Mouse (Mus musculus) left cerebral cortex, adult 11 months (tissue): ENCODE measurements around the gene Smim12.

Experiments
- DNase-seq: peaks from one replicate; pipeline ENCODE4 v3.0.0; 2022; ENCODE audit warnings: low spot score

Gene Smim12

DNA sequence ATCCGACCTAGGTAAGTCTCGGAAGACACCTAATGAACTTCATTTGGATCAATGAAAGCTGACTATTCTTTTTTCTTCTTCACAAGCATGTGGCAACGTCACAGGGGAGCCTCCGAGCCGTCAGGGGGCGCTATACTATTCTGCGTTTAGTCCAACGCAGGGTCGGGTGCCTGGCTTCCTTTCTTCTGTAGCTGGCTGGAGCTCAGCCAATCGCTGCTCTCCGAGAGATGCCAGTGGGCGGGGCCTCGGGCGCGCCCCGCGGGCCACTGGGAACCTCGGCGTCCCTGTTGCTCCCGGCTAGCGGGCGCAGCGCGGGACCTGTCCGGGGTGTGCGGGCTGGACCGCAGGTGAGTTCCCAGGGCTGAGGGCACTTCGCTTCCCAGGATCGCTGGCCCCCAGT, at the start of gene Smim12:
Gene Smim12, plus strand, starts transcription at position 233 of the 400 bp plus-strand sequence.
- DNase-seq, result peak; percentile 97

DNA sequence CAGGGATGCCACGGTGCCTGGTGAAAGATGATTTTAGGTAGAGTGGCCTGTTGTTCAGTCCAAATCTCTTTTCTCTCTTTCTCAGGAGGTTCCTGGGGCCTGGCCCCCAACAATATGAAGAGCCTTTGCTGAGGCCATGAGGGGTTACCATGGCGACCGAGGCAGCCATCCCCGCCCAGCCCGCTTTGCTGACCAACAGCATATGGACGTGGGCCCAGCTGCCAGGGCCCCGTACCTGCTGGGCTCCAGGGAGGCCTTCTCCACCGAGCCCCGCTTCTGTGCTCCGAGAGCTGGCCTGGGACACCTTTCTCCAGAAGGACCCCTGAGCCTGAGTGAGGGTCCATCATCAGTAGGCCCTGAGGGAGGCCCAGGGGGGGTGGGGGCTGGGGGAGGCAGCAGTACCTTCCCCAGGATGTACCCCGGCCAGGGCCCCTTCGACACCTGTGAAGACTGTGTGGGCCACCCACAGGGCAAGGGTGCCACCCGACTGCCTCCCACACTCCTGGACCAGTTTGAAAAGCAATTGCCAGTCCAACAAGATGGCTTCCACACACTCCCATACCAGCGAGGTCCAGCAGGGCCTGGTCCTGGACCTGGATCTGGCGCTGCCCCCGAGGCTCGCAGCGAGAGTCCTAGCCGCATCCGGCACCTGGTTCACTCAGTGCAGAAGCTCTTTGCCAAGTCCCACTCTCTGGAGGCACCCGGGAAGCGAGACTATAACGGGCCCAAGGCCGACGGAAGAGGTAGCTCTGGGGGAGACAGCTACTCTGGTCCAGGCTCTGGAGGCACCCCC, 48.9 kb upstream of the Smim12 start:
- no peak for DNase-seq

DNA sequence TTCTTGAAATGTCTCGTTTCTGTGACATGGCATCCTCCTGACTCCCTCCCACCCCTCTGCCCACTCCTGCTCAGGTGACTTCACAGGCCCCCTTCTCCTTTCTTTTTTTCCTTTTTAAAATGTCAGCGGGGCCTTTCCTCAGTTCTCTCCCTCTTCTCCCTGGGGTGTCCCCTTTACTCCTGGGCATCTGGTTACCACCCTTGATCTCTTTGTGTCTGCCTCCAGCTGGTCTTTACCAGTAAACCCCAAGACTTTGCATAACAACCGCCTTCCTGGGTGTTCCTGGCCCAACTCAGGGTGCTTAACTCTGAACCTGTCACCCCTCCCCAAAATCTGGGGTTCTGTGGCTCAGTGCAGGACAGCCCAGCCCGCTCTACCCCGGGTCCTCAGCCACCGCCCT, 45.0 kb upstream of the Smim12 start:
- DNase-seq, result no peak

DNA sequence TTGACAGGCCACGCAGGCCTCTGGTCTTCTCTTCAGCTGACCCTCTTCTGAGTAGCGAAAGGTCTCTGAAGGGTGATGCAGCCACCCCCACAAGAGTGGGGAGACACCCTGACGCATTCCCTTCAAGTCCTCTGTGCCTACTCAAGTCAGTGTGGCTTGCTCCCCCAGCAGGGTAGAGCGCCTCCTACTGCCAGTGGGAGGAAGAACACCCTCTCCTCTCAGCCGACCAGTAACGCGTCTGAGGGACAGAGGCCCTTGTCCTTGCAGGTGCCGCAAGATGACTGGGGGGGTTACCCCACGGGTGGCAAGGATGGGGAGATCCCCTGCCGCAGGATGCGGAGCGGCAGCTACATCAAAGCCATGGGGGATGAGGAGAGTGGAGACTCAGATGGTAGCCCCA, 44.2 kb upstream of the Smim12 start:
- DNase-seq, result no peak

DNA sequence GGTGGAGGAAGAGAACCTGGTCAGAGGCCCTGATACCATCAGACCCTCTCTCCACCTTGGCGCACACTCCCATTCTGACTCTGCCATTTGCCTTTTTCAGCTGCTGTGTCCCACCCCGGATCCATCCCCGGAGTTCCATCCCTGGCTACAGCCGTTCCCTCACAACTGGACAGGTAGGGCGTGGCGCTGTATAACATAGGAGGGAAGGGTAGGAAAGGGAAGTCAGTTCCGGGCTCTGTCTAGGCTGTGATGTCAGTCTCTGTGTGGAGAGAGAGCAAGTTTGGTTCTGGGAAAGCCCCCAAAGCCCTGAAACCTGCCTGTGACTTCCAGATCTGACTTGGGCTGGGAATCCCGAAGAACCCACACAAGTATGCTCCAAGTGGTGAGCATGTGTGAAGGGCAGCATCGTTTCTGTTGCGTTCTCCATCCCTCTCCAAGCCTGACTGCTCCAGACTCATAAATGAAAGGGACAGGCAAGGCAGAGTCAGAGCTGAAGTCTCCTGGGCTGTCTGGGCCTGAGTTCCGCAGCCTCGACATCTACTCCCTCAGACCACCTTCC, 43.3 kb upstream of the Smim12 start:
- no peak for DNase-seq

DNA sequence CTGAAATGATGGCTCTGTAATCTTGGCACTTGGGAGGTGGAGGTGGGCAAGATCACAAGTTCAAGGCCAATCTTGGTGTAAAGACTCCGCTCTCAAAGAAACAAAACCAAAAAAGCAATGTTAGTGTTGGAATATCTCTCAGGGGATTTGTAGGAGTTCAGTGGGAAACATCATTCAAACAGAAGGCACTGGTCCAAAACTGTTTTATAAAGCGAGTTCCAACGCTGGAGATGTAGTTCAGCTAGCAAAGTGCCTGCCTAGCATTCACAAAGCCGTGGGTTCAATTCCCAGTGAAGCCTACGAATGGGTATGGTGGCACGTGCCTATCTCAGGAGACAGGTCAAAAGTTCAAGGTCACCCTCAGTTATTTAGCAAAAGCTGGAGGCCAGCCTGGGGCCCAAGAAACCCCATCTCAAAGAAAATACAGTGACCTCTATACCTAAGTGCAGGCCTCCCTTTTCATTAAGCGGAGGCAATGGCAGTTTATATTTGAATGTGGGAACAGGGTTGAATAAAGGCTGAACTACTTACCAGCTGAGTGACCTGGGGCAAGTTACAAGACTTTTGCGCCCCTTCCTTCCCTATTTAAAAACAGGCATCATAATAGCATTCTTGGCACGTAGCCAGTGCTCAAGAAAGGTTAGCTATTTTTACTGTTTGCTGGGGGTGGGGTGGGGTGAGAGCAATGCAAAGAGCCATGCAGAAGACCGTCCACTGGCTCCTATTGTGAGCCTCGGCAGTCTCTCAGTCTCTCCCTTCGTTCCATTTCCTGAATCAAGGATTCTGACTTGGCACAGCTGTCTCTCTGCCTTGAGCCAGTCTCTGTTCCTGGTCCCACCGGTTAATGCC, 42.6 kb upstream of the Smim12 start:
- DNase-seq, result no peak

DNA sequence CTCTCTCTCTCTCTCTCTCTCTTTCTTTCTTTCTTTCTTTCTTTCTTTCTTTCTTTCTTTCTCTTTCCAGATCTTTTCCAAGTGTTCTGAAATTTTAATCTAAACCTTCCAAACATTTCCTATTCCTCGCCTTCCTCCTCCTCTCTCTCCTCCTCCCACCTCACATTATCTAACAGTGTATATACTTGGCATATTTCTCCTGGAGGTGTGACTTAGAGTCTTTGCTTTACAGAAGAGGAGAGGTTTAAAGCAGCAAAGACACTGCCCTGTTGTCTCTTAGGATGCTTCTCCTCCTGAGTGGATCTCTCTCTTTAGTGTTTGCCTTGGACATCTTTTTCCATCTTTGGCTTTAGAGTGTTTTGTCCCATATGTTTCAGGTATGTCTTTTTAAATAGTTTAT, 40.5 kb upstream of the Smim12 start:
- no peak for DNase-seq

DNA sequence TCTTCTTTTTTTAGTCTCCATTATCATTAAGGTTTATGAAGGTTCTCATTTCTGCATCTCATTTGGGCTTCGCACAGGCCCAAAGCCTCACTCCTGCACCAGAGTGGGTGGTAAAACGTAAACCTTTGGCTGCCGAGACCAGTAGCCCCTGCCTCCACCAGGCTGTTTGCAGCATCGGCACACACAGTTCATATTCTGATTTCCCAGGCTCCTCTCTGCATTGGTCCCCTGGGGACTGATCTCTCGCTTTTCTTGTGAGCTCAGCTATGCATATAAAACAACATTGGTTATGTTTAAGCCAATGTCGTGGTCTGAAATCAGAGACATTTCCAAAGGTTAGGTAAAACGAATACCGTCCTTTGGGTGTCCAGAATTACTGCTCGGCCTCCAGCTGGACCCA, 32.3 kb upstream of the Smim12 start:
- DNase-seq, result no peak

DNA sequence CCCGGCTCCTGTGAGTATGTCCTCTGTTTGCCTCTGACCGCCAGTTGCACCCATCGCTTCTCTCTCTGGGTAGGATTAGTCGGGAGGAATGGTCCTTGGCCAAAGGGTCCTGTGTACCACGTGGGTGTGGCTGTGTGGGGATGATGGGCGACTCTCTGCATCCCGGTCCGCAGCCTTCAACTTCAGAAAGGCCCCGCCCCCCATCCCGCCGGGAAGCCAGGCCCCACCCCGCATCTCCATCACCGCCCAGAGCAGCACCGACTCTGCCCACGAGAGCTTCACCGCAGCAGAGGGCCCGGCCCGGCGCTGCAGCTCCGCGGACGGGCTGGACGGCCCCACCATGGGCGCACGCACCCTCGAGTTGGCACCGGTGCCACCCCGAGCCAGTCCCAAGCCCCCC, 29.1 kb upstream of the Smim12 start:
- no peak for DNase-seq

DNA sequence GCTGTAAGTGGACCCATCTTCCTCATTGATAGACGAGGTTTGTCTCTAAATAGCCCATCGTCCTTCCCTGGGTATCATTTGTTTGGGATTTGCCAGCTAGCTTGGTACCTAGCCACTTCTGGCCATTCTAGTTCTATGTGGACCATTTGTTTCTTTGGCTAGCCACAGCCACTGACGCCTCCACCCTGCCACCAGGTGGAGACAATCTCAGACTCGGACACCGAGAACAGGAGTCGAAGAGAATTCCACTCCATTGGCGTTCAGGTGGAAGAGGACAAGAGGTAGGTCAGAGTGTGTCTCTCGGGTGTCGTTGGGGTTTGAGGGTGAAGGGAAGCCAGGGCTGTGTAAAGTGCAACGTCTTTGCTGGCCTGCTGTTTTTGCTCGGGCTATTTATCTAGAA, 28.5 kb upstream of the Smim12 start:
- no peak for DNase-seq

DNA sequence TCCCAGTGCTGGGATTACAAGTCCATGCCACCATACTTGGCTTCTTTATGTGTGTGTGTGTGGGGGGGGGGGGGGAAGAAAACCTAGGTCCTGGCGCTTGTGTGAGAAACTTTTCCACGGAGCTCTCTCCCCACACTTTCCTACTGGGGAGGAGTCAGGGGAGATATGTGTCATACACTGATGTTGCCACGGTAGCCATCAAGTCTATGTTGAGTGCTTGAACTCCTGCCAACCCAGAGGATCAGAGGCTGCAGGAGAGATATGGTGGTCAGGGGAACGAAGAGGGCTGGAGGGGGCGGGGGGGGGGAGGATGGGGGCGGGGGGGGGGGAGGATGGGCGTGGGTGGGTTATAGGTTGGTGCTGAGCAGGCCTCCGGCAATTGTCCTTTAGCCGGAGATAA, 27.8 kb upstream of the Smim12 start:
- no peak for DNase-seq

DNA sequence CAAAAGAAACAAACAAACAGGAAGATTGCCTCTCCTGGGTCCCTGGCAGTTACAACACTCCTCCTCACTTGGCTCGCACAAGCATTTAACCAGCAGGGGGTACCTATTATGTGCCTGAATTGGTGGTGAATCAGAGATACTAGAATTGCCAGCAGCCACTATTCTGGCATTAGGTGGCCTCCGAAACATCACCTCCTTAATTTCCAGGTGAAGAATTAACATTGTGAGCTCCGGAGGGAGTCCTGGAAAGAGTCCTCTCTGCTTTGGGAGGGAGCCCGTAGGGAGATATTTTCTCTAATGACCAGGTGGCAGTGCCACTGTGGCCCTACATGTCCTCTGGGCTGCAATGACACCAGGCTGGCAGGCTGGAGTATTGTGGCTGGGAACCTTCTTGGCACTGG, 27.3 kb upstream of the Smim12 start:
- DNase-seq, result no peak

DNA sequence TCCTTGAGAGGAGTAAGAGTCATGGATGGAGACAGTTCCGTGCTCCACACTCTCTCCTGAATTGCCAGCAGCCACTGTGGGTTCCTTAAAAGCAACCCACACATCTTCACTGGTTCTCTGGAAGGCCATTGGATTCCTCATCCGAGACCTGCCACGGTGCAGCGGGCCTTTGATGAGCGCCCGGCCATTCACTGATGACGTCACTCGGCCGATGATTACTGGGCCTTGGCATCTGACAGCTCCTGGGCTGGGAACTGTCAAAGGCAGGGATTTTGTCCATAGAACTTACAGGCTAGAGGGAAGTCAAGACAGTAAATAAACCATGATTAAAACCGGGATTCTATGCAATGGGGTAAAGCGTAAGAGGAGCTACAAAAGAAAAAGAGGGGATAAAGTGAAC, 26.5 kb upstream of the Smim12 start:
- DNase-seq, result no peak

DNA sequence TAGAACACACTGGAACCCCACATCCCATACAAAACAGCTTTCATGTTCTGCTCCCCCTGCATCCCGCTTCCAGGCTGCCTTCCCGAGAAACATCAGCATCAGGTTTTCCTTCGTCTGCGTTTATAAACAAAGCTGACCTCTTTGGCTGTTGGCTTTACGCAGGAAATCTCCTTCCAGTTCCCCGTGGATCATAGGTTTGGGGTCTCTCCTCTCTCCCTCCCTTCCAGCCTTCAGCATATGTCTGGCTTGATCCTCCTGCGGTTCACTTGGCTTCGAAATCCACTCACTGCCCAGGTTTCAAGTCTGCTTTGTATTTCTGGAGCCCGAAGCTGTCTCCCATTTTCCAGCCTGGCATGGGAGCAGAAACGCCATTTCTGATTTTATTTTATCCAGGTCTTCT, 20.3 kb upstream of the Smim12 start:
- DNase-seq, result no peak

DNA sequence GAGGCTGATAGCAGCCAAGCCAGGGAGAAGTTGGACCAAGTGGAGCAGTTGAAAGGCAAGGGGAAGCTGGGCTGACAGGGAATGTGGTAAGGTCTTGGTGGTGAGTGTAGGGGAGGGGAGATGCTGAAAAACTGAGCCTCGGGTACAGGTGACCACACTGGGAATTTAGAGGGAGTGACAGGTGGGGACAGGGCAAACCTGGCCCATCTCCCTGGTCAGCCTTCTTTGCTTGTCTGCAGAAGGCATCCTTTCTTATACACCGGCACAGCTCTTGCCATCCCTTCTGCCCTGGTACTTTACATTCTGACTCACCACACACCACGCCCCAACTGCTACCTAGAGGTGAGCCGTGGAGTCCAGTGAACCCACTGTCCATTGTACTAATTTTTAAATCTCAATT, 19.8 kb upstream of the Smim12 start:
- DNase-seq, result no peak

DNA sequence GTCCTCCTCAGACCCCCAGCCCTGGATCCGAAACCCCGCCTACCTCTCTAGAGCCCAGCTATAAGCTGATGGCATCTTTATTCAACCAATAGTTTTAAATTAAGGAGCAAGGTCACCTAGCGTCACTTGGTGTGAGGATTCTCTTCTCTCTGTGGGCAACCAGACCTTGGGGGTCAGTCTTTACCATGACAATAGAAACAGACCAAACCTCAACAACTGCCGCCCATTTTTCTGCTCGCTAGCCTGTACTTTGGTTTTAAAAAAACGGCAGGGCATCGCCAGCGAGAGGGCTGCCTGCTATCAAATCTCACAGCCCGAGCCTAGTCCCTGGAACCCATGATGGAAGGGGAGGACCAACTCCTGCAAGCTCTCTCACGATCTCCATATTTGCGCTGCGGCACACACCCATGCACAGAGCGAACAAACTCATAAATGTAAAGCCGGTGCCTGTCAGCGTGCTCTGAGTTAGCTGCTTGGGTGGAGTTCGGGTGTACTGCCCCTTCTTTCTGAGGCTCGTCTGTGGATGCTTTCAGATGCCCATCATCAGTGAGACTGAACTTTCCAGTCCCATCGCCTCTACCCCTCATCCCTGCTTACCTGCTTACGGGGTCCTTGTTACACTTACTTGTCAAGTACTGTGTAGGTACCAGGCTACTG, 19.0 kb upstream of the Smim12 start:
- DNase-seq, result no peak

DNA sequence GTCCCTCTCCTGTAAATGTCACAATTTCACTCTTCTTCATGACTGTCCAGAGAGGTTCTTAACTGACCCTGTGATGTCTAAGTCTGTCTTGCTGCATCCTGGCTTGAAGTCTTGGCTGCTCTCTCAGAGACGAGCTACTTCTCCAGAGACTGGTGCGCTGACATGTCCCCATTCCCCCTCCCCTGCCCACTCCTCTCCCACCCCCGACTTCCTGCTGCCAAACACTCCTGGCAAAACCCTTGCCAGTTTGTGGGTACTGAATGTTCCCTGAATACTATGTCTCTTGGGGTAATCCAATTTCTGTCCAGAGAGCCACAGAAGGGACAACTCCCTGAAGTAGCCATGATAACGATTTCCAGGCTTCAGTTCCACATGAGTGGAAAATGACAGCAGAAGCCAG, 17.5 kb upstream of the Smim12 start:
- no peak for DNase-seq

DNA sequence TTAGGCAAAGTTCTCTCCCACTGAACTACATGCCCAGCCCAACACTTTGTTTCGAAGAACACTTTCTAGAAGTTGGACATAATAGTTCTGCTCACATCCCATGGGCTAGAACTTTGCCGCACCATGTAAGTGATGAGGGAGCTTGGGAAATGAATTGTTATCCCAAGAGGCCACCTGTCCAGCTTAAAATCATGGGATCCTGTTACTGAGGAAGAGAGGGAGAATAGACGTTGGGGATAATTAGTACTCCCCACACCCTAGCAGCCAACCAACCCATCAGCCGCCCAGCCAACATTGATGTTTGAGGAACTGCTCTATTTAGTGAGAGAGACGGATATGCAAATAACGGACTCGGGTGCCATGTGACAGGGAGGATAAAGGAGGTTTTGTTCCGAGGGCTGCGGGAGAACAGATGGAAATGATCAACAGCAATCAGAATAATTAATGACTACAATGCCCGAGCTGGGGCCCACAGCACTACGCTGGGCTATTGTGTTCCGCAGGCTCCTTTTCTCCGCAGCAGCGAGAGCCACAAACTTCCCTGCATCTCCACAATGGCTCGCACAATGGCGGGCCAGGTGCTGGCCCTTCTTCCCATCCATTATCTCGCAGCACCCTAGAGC, 16.4 kb upstream of the Smim12 start:
- DNase-seq, result no peak

DNA sequence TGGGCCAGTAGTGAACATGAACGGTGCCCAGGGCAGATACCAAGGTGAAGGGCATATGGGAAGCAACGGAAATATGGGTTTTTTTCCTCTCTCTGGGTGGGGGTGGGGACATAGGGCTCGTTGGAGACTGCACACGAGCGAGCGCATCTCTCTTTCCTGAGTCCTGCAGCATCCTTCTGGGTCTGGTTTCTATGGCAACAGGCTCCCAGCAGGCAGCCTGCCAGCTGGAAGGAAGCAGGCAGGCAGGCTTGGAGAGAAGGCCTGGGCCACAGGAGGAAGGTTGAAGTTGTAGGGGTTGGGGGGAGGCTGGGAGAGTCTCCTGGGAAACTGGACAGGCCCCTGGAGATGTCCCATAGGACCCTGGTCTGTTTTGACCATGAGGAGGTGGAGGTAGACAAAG, 11.6 kb upstream of the Smim12 start:
- peak; percentile 70 for DNase-seq

DNA sequence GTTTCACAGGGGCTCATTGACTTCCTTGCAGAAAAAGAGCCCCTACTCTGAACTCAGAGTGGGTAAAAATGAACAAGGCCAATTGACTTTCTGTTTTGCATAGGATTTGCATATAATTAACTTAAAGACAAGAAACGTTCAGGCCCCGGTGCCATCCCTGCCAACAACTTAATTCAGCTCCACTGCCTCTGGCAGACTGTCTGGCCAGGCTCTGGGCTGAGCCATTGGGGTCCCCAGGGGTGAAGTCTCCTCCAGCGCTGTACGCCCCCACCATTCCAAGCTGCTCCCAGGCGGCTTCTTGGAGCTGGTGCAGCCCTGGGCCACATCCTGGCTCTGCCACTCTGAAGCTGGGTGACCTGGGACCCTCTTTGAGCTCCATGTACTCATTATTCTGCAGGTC, 11.0 kb upstream of the Smim12 start:
- DNase-seq, result no peak

DNA sequence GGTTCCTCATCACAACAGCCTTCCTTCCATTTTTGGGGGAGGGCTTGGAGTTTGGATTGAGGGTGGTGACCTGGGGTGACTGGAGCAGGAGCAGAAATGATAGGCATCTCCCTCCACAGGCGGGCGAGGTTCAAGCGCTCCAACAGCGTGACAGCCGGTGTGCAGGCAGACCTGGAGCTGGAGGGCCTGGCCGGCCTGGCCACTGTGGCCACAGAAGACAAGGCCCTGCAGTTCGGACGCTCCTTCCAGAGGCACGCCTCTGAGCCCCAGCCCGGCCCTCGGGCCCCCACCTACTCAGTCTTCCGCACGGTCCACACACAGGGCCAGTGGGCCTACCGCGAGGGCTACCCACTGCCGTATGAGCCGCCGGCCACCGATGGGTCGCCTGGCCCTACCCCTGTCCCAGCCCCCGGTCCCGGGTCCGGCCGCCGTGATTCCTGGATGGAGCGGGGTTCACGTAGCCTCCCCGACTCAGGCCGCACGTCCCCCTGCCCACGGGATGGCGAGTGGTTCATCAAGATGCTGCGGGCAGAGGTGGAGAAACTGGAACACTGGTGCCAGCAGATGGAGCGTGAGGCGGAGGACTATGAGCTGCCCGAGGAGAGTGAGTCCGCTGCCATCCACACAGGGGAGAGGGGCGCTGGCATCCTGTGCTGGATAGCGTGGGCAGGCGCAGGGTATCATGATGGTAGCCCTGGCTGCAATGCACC, 10.0 kb upstream of the Smim12 start:
- no peak for DNase-seq
